Mouse (Mus musculus): Measurements from ENCODE around the gene Apba2. TPM values are rescaled to one million over a fixed set of nuclear protein-coding genes. Genes with fewer than 3 reads are reported as not detected.
A peak's percentile ranks its signal among the peaks of the same experiment; 100 is the strongest.

Apba2 gene
- polyA plus RNA-seq, 1 experiment: not detected

GRCm38 (mm10) chr7:64504691-64505231 is 3.3 kb downstream of the Apba2 start:
- peaks cover 30% of the 10 kb centered on the region for H3K9me3 ChIP-seq
- H3K27me3 ChIP-seq (replicated peaks): peaks cover 35% of the 10 kb centered on the region

GRCm38 (mm10) chr7:64505571-64505970 is 4.1 kb downstream of the Apba2 start:
- Histone ChIP-seq H3K4me1 (no peaks in the 10 kb centered on the region), H3K9me3 (peaks cover 30% of the 10 kb centered on the region), H3K36me3 (replicated peaks; ENCODE audit: low read length) (no peaks in the 10 kb centered on the region), H3K4me3 (replicated peaks) (no peak overlapping the region), H3K27me3 (replicated peaks) (peaks cover 33% of the 10 kb centered on the region)
- TF ChIP-seq GATA1 (IDR thresholded peaks at IDR 0.05; ENCODE audit: borderline replicate concordance, low read length) (no peak), FLI1 (IDR thresholded peaks at IDR 0.05; ENCODE audit: low read length) (no peak)

More at GRCm38 (mm10) chr7:64504691-64505231, 3.3 kb downstream of the Apba2 start:
- TF ChIP-seq GATA1 (IDR thresholded peaks at IDR 0.05; ENCODE audit: borderline replicate concordance, low read length) (no peak), FLI1 (IDR thresholded peaks at IDR 0.05; ENCODE audit: low read length) (no peak)
- Histone ChIP-seq H3K4me1 (no peaks in the 10 kb centered on the region), H3K4me3 (replicated peaks) (no peak overlapping the region), H3K36me3 (replicated peaks; ENCODE audit: low read length) (no peaks in the 10 kb centered on the region)

- Histone ChIP-seq H3K36me3 (replicated peaks; ENCODE audit: low read length) (no peaks in the 10 kb centered on the region), H3K9me3 (peaks cover 24% of the 10 kb centered on the region)
- TF ChIP-seq GATA1 (IDR thresholded peaks at IDR 0.05; ENCODE audit: borderline replicate concordance, low read length) (no peak), FLI1 (IDR thresholded peaks at IDR 0.05; ENCODE audit: low read length) (no peak)
These were observed 7.3 kb downstream of the Apba2 start for GRCm38 (mm10) chr7:64508826-64509225.

GRCm38 (mm10) chr7:64509911-64510310 is 8.4 kb downstream of the Apba2 start:
- Histone ChIP-seq H3K27me3 (replicated peaks) (no peaks in the 10 kb centered on the region), H3K4me3 (replicated peaks) (no peak overlapping the region), H3K4me1 (no peaks in the 10 kb centered on the region), H3K36me3 (replicated peaks; ENCODE audit: low read length) (no peaks in the 10 kb centered on the region), H3K9me3 (peaks cover 27% of the 10 kb centered on the region)
- TF ChIP-seq FLI1 (IDR thresholded peaks at IDR 0.05; ENCODE audit: low read length): no peak
- no peak for TF ChIP-seq GATA1 (IDR thresholded peaks at IDR 0.05; ENCODE audit: borderline replicate concordance, low read length)

More at GRCm38 (mm10) chr7:64508826-64509225, 7.3 kb downstream of the Apba2 start:
- H3K27me3 ChIP-seq (replicated peaks): peaks cover 2% of the 10 kb centered on the region
- H3K4me3 ChIP-seq (replicated peaks): no peak overlapping the region
- H3K4me1 ChIP-seq: no peaks in the 10 kb centered on the region

GRCm38 (mm10) chr7:64510526-64511210 is 9.2 kb downstream of the Apba2 start:
- H3K4me1 ChIP-seq: no peaks in the 10 kb centered on the region
- no peaks in the 10 kb centered on the region for H3K36me3 ChIP-seq (replicated peaks; ENCODE audit: low read length)
- H3K4me3 ChIP-seq (replicated peaks): no peak overlapping the region
- TF ChIP-seq GATA1 (IDR thresholded peaks at IDR 0.05; ENCODE audit: borderline replicate concordance, low read length): no peak
- no peak for TF ChIP-seq FLI1 (IDR thresholded peaks at IDR 0.05; ENCODE audit: low read length)
- H3K27me3 ChIP-seq (replicated peaks): no peaks in the 10 kb centered on the region
- H3K9me3 ChIP-seq: peaks cover 27% of the 10 kb centered on the region

GRCm38 (mm10) chr7:64513621-64514020 is 12.1 kb downstream of the Apba2 start:
- Histone ChIP-seq H3K4me1 (no peaks in the 10 kb centered on the region), H3K27me3 (replicated peaks) (no peaks in the 10 kb centered on the region), H3K9me3 (peaks cover 20% of the 10 kb centered on the region), H3K36me3 (replicated peaks; ENCODE audit: low read length) (no peaks in the 10 kb centered on the region), H3K4me3 (replicated peaks) (no peak overlapping the region)
- TF ChIP-seq FLI1 (IDR thresholded peaks at IDR 0.05; ENCODE audit: low read length) (no peak), GATA1 (IDR thresholded peaks at IDR 0.05; ENCODE audit: borderline replicate concordance, low read length) (no peak)

- Histone ChIP-seq H3K36me3 (replicated peaks; ENCODE audit: low read length) (no peaks in the 10 kb centered on the region), H3K9me3 (peaks cover 25% of the 10 kb centered on the region), H3K27me3 (replicated peaks) (no peaks in the 10 kb centered on the region), H3K4me1 (no peaks in the 10 kb centered on the region), H3K4me3 (replicated peaks) (peak overlapping the region; percentile 76)
- TF ChIP-seq GATA1 (IDR thresholded peaks at IDR 0.05; ENCODE audit: borderline replicate concordance, low read length) (no peak), FLI1 (IDR thresholded peaks at IDR 0.05; ENCODE audit: low read length) (no peak)
These were observed 13.8 kb downstream of the Apba2 start for GRCm38 (mm10) chr7:64515280-64515679.

- TF ChIP-seq GATA1 (IDR thresholded peaks at IDR 0.05; ENCODE audit: borderline replicate concordance, low read length): no peak
- no peak for TF ChIP-seq FLI1 (IDR thresholded peaks at IDR 0.05; ENCODE audit: low read length)
- Histone ChIP-seq H3K36me3 (replicated peaks; ENCODE audit: low read length) (no peaks in the 10 kb centered on the region), H3K4me1 (no peaks in the 10 kb centered on the region), H3K4me3 (replicated peaks) (no peak overlapping the region), H3K27me3 (replicated peaks) (no peaks in the 10 kb centered on the region), H3K9me3 (peaks cover 19% of the 10 kb centered on the region; the same call in 1 of the 2 replicates)
These were observed 14.4 kb downstream of the Apba2 start for GRCm38 (mm10) chr7:64515891-64516290.

GRCm38 (mm10) chr7:64519091-64519490 is 17.6 kb downstream of the Apba2 start:
- peaks cover 15% of the 10 kb centered on the region; the same call in 1 of the 2 replicates for H3K9me3 ChIP-seq
- no peaks in the 10 kb centered on the region for H3K27me3 ChIP-seq (replicated peaks)
- no peak overlapping the region for H3K4me3 ChIP-seq (replicated peaks)
- TF ChIP-seq GATA1 (IDR thresholded peaks at IDR 0.05; ENCODE audit: borderline replicate concordance, low read length) (no peak), FLI1 (IDR thresholded peaks at IDR 0.05; ENCODE audit: low read length) (no peak)
- H3K4me1 ChIP-seq: no peaks in the 10 kb centered on the region
- no peaks in the 10 kb centered on the region for H3K36me3 ChIP-seq (replicated peaks; ENCODE audit: low read length)

GRCm38 (mm10) chr7:64519521-64519920 is 18.0 kb downstream of the Apba2 start:
- H3K36me3 ChIP-seq (replicated peaks; ENCODE audit: low read length): no peaks in the 10 kb centered on the region
- H3K9me3 ChIP-seq: peaks cover 11% of the 10 kb centered on the region; the same call in 1 of the 2 replicates
- no peaks in the 10 kb centered on the region for H3K4me1 ChIP-seq
- no peak for TF ChIP-seq FLI1 (IDR thresholded peaks at IDR 0.05; ENCODE audit: low read length)
- TF ChIP-seq GATA1 (IDR thresholded peaks at IDR 0.05; ENCODE audit: borderline replicate concordance, low read length): no peak
- H3K27me3 ChIP-seq (replicated peaks): no peaks in the 10 kb centered on the region
- H3K4me3 ChIP-seq (replicated peaks): no peak overlapping the region
